Mouse (Mus musculus) R1 (cell line): ENCODE measurements at regions not wholly inside any gene's neighbourhood (a gene's known extent, or its start where the extent isn't known, plus 50 kb on each side); places are given as distances from the start of the nearest gene placed in this dataset.

Experiments
- DNase-seq: peaks from one replicate; pipeline ENCODE4 v3.0.0-alpha.2; 2018; ENCODE audit warnings: low read depth, low spot score

- DNase-seq: no peak
These were observed 210.5 kb upstream of the Cited2 start for GRCm38 (mm10) chr10:17512487-17512886.

GRCm38 (mm10) chr10:17513756-17514155 is 209.3 kb upstream of the Cited2 start:
- no peak for DNase-seq

- DNase-seq: no peak
These were observed 206.9 kb upstream of the Cited2 start for GRCm38 (mm10) chr10:17516068-17516467.

GRCm38 (mm10) chr10:17518423-17519175 is 204.4 kb upstream of the Cited2 start:
- no peak for DNase-seq

- no peak for DNase-seq
These were observed 200.9 kb upstream of the Cited2 start for GRCm38 (mm10) chr10:17522026-17522541.

- DNase-seq: no peak
These were observed 199.3 kb upstream of the Cited2 start for GRCm38 (mm10) chr10:17523558-17524328.

GRCm38 (mm10) chr10:17527151-17527737 is 195.8 kb upstream of the Cited2 start:
- no peak for DNase-seq

GRCm38 (mm10) chr10:17528116-17528515 is 194.9 kb upstream of the Cited2 start:
- peak; percentile 12 for DNase-seq

- DNase-seq: no peak
These were observed 194.2 kb upstream of the Cited2 start for GRCm38 (mm10) chr10:17528846-17529245.

- DNase-seq: no peak
These were observed 193.0 kb upstream of the Cited2 start for GRCm38 (mm10) chr10:17529851-17530509.

- no peak for DNase-seq
These were observed 192.0 kb upstream of the Cited2 start for GRCm38 (mm10) chr10:17531021-17531420.

GRCm38 (mm10) chr10:17538944-17539533 is 184.0 kb upstream of the Cited2 start:
- no peak for DNase-seq

- DNase-seq: no peak
These were observed 182.3 kb upstream of the Cited2 start for GRCm38 (mm10) chr10:17540404-17541375.

- peak; percentile 25 for DNase-seq
These were observed 180.7 kb upstream of the Cited2 start for GRCm38 (mm10) chr10:17542104-17542846.

GRCm38 (mm10) chr10:17542847-17543421 is 180.1 kb upstream of the Cited2 start:
- no peak for DNase-seq

- no peak for DNase-seq
These were observed 177.7 kb upstream of the Cited2 start for GRCm38 (mm10) chr10:17545291-17545690.

- DNase-seq: no peak
These were observed 175.0 kb upstream of the Cited2 start for GRCm38 (mm10) chr10:17547986-17548385.

GRCm38 (mm10) chr10:17548629-17549580 is 174.1 kb upstream of the Cited2 start:
- DNase-seq: no peak
